Mouse (Mus musculus) adrenal gland (tissue): ENCODE measurements around the gene Twsg1.

Experiments
- intact Hi-C: fragments of 180-260 bp; cut with DNase I; formaldehyde crosslinking; loops from one replicate; pipeline ENCODE4 v1.15.1; 2025

Gene Twsg1

DNA sequence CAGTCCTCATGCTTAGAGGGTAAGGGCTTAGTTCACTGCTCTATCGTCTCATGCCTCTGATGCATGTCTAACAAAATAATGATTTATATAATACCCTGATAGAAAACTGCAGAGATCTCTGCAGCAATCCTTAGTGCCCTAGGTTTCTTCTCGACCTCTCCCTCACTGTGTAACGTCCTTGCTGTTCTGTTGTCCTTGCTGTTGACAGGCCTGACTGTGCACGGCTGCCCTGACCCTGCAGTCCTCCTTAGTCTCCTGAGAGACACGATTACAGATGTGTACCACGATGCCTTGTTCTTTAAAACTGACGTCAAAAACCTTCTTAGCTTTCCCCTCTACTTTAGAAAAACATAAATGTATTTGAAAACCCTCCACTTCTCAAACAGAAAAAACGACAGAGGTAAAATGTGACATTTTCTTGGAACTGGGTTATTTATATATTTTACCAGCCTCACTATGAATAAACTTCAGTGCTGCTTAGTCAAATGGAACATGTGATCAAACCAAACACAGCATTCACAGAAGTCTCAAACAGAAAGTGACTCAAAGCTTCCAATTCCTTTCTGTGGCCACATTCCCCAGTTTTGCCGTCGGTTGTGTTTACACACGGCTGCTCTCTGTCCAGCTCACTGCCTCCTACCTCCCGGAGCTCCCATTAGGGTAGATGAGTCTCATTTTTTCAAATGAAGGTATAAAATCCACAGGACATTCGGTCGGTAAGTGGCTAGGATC, 11.4 kb downstream of the Twsg1 start:
- intact Hi-C loops: no loop called here

DNA sequence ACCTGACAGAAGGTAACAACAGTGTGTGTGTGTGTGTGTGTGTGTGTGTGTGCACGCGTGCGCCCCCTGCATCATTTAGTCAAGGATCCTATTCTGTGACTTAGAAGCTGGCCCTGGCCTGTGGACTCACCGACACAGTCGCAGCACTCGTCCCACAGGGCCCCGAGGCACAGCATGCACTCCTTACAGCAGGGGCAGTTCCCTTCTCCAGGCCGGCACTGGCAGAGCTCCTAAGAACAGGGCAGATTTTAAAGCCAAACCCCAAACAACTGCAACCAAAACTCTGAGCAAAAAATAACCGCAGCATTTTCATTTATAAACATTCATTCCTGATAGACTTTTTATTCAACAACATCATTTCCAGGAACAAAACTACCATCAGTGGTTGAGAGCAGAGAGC, 13.4 kb downstream of the Twsg1 start:
- intact Hi-C loops: no loop called here

DNA sequence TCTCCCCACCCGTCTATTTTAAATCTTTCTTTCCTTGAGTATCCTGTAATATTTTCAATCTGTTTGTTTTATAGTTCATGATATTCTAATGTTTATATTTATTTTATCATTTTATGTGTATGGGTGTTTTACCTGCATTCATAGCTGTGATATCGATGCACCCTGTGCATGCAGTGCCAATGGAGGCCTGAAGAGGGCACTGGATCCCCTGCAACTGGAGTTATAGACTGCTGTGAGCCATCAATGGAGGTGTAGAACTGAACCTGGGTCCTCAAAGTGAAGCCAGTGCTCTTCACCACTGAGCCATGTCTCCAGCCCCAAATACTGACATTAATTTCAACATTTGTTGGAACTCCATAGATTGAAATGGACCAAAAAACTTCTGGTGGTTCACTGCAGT, 17.3 kb downstream of the Twsg1 start:
- intact Hi-C loops: no loop called here

DNA sequence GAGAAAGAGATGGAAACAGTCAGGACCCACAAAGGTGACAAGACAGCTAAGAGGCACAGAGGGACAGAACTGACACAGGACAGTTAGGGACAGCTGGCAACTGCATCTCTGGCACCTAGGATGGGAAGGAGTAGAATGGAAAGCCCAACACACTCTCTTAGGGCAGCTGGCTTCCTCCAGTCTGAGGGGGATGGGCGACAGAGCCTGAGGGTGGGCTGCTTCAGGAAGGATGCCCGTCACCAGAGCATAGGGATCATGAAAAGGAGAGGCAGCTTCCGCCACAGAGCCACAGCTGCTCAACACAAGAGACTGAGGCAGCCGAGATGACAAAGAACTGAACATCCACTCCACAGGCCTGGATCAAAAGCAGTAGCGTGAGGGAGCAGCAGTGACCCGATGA, 19.5 kb downstream of the Twsg1 start:
- intact Hi-C loops: no loop called here

DNA sequence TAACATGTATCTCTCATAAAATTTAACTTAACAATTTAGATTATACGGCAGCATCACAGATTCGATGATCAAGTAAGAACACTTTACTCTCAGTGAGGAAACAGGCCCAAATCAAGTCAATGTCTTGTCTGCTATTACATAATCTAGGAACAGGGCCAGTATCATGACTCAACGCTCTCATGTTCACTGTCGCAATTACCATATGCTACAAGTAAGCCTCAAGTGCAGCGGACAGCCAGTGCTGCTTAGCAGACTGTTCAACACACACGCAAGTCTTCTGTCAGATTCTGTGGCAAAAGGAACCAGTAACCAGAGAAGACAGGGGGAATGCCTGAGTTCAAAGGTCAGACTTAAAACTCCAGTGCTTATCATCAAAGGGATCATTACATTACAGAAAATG, 20.1 kb downstream of the Twsg1 start:
- intact Hi-C loops: no loop called here

DNA sequence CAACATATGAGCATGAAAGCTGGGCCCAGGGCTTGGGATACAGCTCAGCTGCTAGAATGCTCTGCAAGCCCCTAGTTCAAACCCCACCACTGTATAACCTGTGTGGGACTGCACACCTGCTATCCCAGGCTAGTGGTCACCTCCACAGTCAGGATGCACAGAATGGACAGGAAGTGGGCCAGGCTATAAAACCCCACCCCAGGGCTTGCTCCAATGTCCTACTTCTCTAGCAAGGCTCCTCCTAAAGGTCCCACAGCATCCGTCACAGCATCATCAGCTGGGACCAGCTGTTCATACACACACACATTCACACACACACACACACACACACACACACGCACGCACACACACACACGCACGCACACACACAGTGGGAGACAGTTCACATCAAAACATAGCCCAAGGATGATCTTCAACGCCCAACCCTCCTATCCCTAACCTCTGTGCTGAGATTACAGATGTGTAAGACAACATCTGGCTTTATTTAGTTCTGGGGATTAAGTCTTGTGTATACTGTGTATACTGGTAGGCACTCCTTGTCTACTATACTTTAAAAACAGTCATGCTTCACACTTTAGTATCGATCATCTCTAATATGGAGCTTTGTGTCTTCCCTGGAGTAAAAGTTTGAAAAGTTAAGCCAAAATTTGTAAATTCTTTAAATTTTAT, 20.7 kb downstream of the Twsg1 start:
- intact Hi-C loops: no loop called here

DNA sequence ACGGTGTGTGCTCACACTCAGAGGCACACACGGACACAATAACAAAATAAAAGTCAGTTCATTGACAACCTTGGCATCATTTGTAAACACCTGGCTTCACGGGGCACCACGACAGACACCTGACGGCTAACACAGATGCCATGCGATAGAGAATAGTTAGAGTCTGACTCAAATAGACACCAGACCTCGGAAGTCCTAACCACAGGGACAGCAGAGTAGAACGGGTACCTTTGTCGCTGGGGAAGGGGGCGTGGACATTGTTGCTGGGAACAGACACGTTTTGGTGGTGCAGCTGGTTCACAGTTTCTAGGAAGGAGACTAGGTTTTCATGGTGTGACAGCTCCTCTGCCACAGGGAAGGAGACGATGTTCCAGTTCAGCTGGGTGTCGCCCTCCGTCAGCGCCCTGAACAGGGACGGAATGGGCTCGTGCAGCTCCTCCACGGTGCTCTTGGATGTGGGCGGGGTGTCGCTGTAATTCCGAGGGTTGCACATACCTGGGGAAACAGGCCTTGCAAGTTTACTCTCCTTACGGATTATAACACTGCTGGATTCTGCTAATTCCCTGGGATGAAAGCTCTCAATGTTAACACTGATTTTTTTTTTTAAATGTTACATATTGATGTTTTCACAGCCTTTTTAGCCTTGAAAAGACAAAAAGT, 21.6 kb downstream of the Twsg1 start:
- intact Hi-C loops: no loop called here

DNA sequence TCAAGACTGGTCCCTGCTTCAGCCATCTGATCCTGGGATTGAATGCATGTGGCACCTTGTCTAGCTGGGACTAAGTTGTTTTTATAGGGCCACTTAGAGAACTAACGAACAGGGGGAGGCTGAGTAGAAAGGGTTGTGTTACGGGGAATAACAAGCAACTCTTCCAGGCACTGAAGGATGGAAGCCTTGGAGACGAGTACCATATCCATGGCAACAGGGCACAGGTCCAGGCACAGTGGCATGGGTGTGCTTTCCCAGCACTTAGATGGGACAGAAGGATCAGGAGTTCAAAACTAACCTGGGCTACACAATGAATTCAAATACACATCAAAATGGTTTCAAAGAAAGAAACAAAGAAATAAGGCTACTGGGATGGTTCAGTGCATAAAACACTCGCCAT, 23.9 kb downstream of the Twsg1 start:
- intact Hi-C loops: no loop called here

DNA sequence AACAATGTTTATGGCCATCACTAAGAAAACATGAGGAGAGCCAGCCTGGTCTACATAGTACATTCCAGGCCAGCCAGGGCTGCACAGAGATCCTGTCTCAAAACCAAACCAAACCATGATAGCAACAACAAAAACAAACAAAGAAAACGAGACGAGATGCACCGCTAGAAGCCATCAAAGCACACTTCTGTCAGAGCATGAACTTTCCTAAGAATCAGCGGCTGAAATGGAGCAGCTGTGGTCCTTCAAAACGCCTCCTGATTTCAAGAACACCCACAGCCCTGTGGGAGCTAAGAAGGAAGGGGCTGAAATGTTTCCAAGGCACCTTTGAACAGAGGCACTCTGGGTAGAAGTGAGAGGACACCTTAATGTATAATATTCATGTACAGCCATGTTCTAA, 26.8 kb downstream of the Twsg1 start:
- intact Hi-C loops: no loop called here

DNA sequence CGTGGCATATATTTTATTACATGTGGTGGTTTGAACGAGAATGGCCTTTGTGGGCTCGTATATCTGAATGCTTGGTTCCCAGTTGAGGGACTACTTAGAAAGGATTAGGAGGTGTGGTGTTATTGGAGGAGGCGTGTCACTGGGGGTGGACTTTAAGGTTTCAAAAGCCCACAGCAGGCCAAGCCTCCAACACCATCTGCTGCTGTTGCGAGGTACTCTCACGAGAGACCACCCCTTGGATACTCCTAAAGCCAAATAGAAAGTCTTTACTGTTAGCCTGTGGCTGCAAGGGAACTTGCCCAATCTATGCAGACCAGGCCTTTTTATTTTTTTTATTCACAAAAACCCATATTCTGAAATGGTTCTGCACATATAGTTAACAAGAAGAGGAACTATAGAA, 29.1 kb downstream of the Twsg1 start:
- intact Hi-C loops: no loop called here

DNA sequence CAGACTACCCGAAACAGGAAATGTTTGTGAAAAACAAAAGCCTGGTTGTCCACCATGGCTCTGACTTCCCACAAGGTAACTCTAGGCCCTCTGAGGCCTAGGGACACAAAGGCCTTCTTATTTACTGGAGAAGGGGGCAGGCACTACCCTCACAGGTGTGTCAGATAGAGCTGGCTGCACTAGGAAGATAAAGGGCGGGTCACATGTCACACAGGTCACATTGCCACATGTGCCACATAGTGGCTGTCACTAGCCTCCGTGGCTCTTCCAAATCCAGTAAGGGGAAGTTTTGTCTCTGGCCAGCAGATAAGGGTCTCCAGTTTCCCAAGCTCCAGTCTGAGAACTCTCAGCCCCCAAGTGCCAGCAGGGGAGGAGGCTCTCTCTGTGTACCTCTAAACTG, 31.8 kb downstream of the Twsg1 start:
- intact Hi-C loops: no loop called here

DNA sequence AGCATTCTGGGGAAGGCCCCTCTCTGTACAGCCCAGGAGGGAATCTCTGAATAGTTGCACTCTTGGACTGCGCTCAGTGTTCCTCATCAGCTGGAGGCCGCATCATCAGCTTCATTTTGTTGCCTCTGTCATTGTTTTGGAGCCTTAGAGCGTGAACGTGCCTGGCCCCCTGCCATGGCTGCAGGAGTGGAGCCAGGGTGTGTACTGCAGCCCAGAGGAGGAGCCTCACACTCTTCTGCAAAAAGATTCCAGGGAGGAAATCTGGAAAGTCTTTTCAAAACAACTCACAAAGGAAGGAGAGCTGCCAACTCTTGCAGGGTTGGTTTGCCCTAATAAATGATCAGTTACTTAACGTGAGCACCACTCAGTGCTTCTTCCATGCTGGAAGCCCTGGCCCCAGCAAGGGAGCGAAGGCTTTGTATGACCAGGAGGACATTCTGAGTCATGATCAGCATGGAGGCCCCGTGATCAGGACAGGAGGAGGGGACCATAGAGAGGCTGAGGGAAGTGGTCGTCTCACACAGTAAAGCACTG, 34.8 kb downstream of the Twsg1 start:
- intact Hi-C loops: no loop called here

DNA sequence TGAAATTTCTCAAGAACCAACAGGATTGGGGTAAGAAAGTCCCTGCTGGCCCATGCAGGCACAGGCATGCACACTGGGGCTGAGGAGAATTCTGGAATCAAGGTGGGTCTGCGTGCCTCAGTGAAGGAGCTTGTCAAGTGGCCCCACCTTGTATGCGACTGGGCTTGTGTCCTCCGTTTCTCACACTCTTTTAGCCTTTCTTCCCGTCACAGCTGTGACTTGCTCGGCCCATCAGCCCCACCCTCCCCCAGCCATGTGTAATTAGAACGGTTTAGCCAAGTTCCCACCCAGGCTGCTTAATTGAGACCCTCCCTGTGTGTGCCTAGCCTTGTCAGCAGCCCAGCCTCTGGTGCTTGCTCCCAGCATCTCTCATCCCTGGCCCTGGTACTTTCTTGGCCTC, 36.9 kb downstream of the Twsg1 start:
- intact Hi-C loops: no loop called here

DNA sequence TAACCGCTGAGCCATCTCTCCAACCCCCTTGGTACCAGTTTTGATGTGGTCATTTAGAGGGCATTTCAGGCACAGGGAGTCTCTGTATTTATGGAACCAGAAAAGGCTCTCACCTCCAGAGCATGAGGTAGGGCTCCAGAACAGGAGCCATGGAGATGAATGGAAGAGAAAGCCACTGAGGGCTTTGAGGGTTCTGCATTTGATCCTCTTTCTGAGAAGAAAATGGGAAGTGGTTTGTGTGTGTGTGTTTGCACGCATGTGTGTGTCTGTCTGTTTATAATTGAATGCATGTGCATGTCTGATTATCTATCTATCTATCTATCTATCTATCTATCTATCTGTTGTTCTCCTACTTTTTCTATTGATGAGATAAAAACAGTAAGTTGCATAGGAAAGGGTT, 38.8 kb downstream of the Twsg1 start:
- intact Hi-C loops: no loop called here

DNA sequence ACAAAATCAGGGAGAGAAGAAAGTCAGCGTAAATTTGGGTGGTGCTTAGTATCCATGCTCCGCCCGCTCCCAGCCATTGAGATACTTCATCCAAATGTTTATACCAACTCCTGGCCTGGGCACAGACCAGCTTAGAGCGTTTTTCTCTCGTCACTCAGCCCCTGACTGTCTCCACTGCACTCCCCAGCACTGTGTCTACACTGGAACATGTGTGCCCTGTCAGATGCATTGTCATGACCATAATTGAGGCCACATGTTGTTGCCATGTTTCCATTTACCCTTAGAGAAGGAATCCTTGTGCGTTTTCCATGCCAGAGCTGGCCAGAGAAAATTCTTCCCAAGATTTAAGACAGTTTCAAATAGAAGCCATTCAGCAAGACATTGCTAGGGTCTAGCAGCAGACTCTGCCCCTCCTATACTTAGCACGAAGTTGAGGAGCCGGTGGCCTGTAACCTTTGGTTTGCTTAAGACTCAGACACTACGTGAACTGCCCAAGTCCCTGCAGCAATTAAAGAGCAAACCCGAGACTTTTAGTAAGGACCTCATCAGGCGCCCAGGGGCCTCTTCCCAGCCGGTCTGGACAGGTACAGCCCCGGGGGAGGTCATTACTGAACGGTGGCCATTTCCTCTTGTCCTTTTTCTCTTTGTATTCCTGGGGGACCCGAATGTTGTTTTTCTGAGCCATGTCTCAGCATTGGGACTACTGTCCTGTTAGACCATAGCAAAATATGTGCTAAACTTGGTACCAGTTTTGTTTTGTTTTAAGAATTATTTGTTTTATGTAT, 39.5 kb downstream of the Twsg1 start:
- intact Hi-C loops: no loop called here

DNA sequence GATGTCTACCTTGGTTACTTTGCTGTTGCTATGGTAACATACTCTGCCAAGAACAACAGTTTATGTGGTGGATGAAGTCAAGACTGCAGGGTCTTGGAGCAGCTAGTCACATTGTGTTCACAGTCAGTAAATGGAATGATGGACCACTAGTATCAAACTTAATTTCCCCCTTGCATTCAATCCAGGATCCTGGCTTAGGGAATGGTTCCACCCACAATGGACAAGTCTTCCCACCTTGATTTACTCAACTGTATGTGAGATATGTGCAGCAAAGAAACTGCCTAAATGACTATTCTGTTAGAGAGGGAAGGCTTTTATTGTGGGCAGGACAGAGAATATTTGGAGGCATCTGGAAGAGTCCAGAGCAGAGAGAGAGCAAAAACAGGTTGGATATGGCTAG, 42.8 kb downstream of the Twsg1 start:
- intact Hi-C loops: no loop called here

DNA sequence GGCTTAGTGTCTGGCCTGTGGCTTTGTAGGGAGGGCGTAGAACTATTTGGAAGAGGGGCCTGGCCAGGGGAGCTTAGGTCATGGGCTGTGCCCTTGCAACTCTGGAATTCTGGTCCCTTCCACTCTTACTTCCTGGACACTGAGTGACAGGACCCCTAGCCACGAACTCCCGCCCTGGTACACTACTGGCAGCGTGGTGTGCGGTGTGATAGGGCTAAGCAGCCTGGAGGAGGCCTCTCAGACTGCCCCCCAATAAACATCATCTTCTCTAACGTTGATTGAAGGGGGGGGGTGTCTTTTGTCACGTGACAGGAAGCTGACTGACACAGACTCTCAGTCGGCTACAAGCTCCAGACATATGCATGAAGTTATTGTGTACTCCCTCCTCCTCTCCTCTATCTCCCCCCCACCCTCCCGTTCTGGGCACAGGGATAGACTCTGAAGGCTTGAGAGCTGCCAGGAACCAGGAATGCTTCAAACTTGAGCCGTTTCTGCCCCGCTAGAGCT, 44.1 kb downstream of the Twsg1 start:
- intact Hi-C loops: no loop called here

DNA sequence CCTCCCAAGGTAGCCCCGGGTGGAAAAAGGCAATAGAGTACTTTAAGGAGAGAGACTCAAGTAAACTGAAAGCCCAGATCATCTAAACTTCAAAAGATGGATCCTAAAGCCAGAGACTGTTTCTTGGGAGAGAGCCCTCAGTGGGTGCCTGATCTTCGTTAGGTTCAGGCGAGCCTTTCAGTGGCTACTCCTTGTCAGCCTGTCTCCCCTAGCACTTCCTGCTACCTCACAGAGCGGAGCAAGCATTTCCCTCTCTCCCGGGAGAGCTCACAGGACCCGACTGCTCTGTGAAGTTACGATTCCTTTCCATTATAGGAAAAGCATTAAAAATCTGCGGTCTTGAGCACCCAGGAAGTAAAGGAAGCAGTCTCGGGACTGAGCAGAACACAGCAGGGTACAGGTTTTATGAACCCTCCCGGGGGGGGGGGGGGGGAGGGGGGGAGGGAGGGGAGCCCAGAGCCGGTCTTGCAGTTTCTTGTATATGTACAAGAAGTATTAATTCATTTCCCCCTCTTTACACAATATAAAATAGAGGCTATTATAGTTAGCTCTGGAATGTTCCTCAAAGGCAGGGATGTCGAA, 44.6 kb downstream of the Twsg1 start:
- intact Hi-C loops: no loop called here

DNA sequence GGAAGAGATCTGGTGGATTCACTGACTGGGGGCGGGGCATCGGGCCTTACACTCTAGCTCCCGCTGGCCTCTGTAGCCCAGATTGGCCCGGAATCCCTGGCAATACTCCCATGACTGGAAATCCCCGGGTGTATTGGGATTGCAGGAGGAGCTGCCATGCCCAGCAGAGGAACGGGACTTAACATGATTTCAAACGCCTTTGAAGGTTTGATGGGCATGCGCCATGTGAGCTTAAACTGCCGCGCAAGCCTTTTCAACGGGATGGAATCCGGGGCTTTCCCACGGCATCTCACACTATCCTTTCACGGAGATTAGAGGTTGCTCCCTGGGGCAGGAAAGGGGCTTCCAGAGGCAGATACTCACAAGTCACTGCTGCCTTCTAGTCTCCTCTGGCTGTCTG, 45.8 kb downstream of the Twsg1 start:
- intact Hi-C loops: no loop called here

DNA sequence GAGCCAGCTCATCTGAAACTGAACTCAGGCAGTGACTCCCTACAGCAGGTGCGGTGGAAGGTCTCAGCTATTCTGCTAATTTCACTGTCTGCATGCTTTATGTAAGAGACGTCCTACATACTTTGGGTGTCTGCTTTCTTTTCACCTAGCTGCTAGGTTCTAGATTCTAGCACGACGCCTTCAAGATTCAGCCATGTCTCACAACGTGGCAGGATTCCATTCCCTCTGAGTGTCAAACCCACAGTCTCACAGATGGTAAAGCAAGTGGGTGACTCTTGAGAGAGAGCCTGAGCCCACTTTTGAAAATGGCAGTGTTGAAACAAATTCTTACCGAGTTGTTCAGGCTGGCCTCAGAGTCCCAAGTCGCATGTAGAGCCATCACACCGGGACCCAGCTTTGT, 47.2 kb downstream of the Twsg1 start:
- intact Hi-C loops: no loop called here

DNA sequence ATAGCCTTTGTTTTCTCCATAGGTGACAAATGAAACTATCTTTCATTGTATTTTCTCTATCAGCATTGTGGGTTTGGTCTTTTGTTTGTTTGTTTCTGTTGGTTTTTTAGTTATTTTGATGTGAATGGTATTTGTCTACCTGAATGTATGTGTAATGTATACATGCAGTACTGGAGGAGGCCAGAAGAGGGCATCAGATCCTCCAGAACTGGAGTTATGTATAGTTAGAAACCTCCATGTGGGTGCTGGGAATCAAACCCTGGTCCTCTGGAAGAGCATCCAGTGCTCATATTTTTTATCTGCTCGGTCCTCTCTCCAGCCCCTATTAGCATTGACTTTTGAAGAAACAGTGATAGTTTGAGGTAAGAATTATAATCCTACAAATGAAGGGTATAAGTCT, 48.0 kb downstream of the Twsg1 start:
- intact Hi-C loops: no loop called here
